Mouse (Mus musculus) forebrain, embryonic 16.5 days (tissue): ENCODE results near the gene Smox. TPM values are rescaled to one million over a fixed set of nuclear protein-coding genes. Genes with fewer than 3 reads are reported as not detected.
A peak's percentile ranks its signal among the peaks of the same experiment; 100 is the strongest.

Experiments used
- ATAC-seq: fragments of 200-750 bp; cut with Nextera tagmentation; 2 replicates; pipeline ENCODE4 v1.8.0; 2017; ENCODE audit warnings: mild to moderate bottlenecking, moderate library complexity
- H3K27ac ChIP-seq: fragments of 300-500 bp; sonication (generic); 2 replicates; pipeline ENCODE4 v1.5.1; 2014; ENCODE audit warnings: low read length, control low read depth
- H3K27me3 ChIP-seq: fragments of 300-500 bp; sonication (generic); replicated peaks from 2 replicates; pipeline ENCODE4 v1.6.1; 2014; ENCODE audit warnings: low read length; ENCODE audit not compliant: control insufficient read depth, insufficient read depth
- H3K36me3 ChIP-seq: fragments of 300-500 bp; sonication (generic); 2 replicates; pipeline ENCODE4 v1.6.1; 2014; ENCODE audit not compliant: control insufficient read depth, insufficient read depth
- H3K4me1 ChIP-seq: fragments of 300-500 bp; sonication (generic); replicated peaks from 2 replicates; pipeline ENCODE4 v1.6.1; 2014; ENCODE audit warnings: low read length; ENCODE audit not compliant: control insufficient read depth, insufficient read depth
- H3K4me2 ChIP-seq: fragments of 300-500 bp; sonication (generic); 2 replicates; pipeline ENCODE4 v1.6.1; 2014; ENCODE audit warnings: mild to moderate bottlenecking, low read length, control low read depth
- H3K4me3 ChIP-seq: fragments of 300-500 bp; sonication (generic); replicated peaks from 2 replicates; pipeline ENCODE4 v1.5.1; 2014; ENCODE audit warnings: mild to moderate bottlenecking, low read length, control low read depth
- H3K9ac ChIP-seq: fragments of 300-500 bp; sonication (generic); replicated peaks from 2 replicates; pipeline ENCODE4 v1.6.1; 2014; ENCODE audit warnings: low read depth, low read length, control low read depth
- H3K9me3 ChIP-seq: fragments of 300-500 bp; sonication (generic); 2 replicates; pipeline ENCODE4 v1.6.1; 2016; ENCODE audit warnings: low read length; ENCODE audit not compliant: control insufficient read depth
- WGBS: fragments of 180-500 bp; shearing (Covaris S2); extraction: QIAGEN DNeasy Blood & Tissue Kit; methylation state at CpG from one replicate; pipeline ENCODE4 v1.1.7; 2014; 5-methylcytosine and 5-hydroxymethylcytosine counted together
- polyA plus RNA-seq: library from polyadenylated mRNA; unstranded; fragments of >200 nt; fragmentation: Nextera tagmentation; extraction: Ambion mirVana; gene quantifications from 2 replicates; pipeline ENCODE4 v1.2.1, GENCODE M21; 2015

Gene Smox
- polyA plus RNA-seq, 1 experiment from 2014 or later = 57.2 TPM

- ATAC-seq = no peak
- 52% methylated on average over 2 of the region's 2 CpGs for WGBS
- H3K4me2 ChIP-seq = no peak overlapping the region
- no peak overlapping the region for H3K27ac ChIP-seq
- no peaks in the 10 kb centered on the region for H3K9me3 ChIP-seq
- H3K27me3 ChIP-seq = peaks cover 36% of the 10 kb centered on the region
- no peak overlapping the region for H3K9ac ChIP-seq
- H3K4me1 ChIP-seq = peaks cover 14% of the 10 kb centered on the region
- no peaks in the 10 kb centered on the region for H3K36me3 ChIP-seq
- no peak overlapping the region for H3K4me3 ChIP-seq
Measured at GRCm38 (mm10) chr2:131550906-131551305, 59.6 kb downstream of the Smox start.

DNA sequence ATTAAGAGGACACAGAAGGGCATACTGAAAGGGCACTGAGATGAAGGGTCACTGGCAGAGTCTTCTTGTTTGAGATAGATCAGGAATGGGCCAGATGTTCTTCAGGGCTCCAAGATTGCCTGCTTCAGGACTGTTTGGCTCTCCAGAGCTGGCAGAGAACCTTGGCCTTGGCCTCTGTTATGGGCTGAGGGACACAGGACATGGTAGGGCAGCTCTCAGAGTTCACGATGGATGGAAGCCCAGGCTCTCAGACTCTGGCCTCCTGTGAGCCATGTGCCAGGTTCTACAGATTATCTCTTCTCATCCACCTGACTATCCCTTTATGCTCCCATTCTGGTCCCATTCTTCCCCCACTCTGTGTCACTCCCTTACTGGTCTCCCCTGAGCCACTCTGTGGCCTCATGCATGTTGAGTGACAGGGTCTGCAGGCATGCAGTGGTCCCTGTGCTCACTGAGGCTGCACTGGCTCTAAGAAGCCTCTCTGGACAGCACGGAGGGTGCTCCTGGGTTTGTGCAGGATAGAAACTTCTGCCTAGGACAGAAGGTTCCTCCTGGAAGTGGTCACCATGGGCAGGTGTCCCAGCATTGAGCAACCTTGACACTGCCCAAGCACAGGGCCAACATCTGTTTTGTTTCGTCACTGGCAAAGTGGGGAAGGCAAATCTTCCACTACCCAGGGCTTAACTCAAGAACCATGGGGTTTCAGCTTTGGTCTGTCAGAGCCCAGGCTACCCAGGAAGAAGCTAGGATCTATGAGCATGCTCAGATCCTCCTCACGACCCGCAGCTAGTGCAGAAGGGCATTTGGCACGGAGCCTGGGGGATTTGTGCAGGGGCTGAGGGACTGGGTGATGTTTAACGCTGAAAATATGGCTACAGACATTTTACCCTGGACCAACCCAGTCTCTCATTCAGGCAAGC, 60.7 kb downstream of the Smox start:
- WGBS = 67% methylated on average over 7 of the region's 7 CpGs
- Histone ChIP-seq H3K4me1 (peaks cover 3% of the 10 kb centered on the region), H3K4me2 (no peak overlapping the region), H3K27ac (no peak overlapping the region), H3K9me3 (no peaks in the 10 kb centered on the region), H3K9ac (no peak overlapping the region), H3K36me3 (no peaks in the 10 kb centered on the region), H3K27me3 (peaks cover 30% of the 10 kb centered on the region), H3K4me3 (no peak overlapping the region)
- no peak for ATAC-seq

DNA sequence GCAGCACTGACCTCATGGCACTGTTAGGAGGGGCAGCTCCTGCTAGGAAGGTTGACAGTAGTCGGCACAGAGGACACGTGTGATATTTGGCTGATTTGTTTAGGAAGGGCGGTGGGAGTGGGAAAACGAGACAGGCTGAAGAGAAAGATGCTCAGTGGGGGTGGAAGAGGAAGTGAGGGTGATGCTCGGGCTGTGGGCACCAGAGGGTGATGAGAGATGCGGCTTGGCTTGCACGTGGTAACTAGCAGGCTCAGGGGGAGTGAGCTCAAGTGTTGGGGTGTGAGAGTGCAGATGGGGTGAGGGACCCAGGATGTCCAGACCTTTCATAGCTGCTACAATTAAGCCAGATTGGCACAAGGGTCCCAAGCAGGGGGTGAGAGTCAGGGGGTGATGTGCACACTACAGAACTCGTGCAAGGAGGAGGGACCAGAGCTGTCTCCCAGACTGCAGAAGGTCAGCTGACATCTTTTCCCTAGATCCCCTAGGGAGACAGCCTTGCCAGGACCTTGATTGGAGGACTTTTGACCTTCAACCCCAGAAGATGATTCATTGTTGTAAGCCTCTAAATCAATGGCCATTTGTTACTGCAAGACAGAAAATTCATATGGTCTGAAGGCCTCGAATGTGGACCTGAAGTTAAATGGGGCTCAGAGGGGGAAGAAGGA, 61.6 kb downstream of the Smox start:
- H3K27ac ChIP-seq = no peak overlapping the region
- no peak overlapping the region for H3K4me2 ChIP-seq
- H3K4me3 ChIP-seq = no peak overlapping the region
- ATAC-seq = no peak
- H3K9ac ChIP-seq = no peak overlapping the region
- no peaks in the 10 kb centered on the region for H3K36me3 ChIP-seq
- H3K9me3 ChIP-seq = no peaks in the 10 kb centered on the region
- peaks cover 3% of the 10 kb centered on the region; the same call in 1 of the 2 replicates for H3K4me1 ChIP-seq
- WGBS = 31% methylated on average over 9 of the region's 9 CpGs
- peaks cover 22% of the 10 kb centered on the region; the same call in 1 of the 2 replicates for H3K27me3 ChIP-seq

DNA sequence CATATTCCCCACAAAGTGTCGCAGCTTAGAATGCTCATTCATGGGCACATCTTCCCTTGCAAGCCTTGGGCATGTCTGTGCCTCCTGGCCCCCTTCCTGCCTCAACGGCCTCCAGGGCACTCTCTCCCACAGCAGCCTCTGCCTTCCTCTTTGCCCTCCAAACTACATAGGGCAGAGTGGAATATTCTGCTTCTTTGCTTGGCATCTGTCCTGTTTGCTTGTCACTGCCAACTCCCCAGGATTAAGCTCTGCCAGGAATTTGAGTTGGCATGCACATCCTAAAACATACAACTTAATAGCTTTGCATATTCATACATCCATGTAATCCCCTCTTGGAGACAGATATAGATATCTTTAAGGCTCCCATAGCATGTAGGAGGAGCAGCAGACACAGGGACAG, 66.6 kb downstream of the Smox start:
- Histone ChIP-seq H3K4me2 (no peak overlapping the region), H3K27ac (no peak overlapping the region), H3K4me1 (peaks cover 21% of the 10 kb centered on the region), H3K27me3 (peaks cover 45% of the 10 kb centered on the region), H3K9me3 (no peaks in the 10 kb centered on the region), H3K36me3 (no peaks in the 10 kb centered on the region), H3K9ac (no peak overlapping the region), H3K4me3 (no peak overlapping the region)
- 59% methylated on average over 2 of the region's 2 CpGs for WGBS
- ATAC-seq = peak; percentile 31; the same call in 1 of the 2 replicates

GRCm38 (mm10) chr2:131560205-131560919, 69.1 kb downstream of the Smox start:
- Histone ChIP-seq H3K4me3 (no peak overlapping the region), H3K27me3 (peaks cover 57% of the 10 kb centered on the region)
- 34% methylated on average over 2 of the region's 2 CpGs for WGBS

DNA sequence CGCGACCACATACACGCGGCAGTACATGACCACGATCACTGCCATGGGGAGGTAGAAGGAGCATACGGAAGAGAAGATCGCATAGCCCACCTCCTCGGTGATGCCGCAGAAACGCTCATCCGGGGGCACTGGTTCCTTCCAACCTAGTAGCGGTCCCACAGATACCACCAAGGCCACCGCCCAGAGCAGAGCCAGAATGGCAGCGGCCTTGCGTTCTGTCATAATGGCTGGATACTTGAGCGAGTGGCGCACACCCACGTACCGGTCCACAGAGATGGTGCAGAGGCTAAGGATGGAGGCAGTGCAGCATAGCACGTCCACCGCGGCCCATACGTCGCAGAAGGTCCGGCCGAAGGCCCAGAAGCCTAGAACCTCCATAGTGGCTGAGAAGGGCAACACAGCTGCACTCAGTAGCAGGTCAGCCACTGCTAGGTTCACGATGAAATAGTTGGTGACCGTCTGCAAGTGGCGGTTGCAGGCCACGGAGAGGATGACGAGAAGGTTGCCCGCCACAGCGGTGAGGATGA, 70.1 kb downstream of the Smox start:
- 5% methylated on average over 33 of the region's 33 CpGs for WGBS
- ATAC-seq = no peak
- H3K27ac ChIP-seq = no peak overlapping the region

More at GRCm38 (mm10) chr2:131560205-131560919, 69.1 kb downstream of the Smox start:
- no peak for ATAC-seq
- no peaks in the 10 kb centered on the region for H3K9me3 ChIP-seq
- H3K36me3 ChIP-seq = no peaks in the 10 kb centered on the region
- no peak overlapping the region for H3K27ac ChIP-seq
- H3K9ac ChIP-seq = no peak overlapping the region
- peaks cover 23% of the 10 kb centered on the region for H3K4me1 ChIP-seq
- H3K4me2 ChIP-seq = no peak overlapping the region

DNA sequence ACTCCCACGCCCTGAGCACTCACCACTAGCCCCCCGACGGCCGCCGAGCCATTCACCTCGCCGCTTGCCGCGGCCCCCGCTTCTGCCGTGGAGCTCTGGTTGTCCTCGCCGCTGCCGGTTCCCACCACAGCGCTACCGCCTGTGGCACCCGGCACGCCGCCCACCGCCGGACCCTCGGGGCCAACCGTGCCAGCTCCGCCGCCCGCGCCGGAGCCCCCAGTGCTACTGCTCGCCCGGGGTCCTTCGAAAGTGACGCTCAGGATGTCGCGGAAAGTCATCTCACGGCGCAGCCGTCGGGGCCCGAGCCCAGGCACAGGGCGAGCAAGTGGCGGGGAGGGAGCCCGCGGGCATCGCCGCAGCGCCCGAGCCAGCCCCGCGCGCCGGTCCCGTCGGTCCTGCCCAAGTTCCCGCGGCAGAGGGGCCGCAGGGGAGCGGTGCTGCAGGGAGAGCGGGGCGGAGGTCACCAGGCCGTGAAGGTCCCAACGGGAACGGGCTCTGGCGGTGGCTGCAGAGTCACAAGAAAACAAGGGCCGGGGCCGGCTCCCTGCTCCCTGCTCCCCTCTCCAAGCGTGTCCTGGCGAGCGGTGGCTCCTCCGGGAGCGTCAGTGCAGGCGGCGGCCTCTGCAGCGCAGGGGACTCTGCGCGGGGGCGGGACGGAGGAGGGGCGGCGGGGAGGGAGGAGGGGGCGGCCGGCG, 70.7 kb downstream of the Smox start, which contains the start of gene Adra1d:
Adra1d (minus strand) TSS at position 393 of the 695 bp plus-strand sequence.
- H3K27ac ChIP-seq = no peak within 1 kb of the TSS

More for the DNA sequence above, 70.1 kb downstream of the Smox start:
- Histone ChIP-seq H3K27me3 (peaks cover 59% of the 10 kb centered on the region), H3K36me3 (no peaks in the 10 kb centered on the region), H3K4me3 (peak overlapping the region; percentile 44; the same call in 1 of the 2 replicates), H3K4me2 (peak overlapping the region; percentile 19), H3K9ac (no peak overlapping the region), H3K4me1 (peaks cover 23% of the 10 kb centered on the region), H3K9me3 (no peaks in the 10 kb centered on the region)

GRCm38 (mm10) chr2:131562586-131563122, 71.4 kb downstream of the Smox start:
- H3K9ac ChIP-seq = peak overlapping the region; percentile 42
- H3K9me3 ChIP-seq = no peaks in the 10 kb centered on the region
- H3K4me2 ChIP-seq = peak overlapping the region; percentile 66
- peaks cover 59% of the 10 kb centered on the region for H3K27me3 ChIP-seq
- peak; percentile 51 for ATAC-seq
- 1% methylated on average over 23 of the region's 30 CpGs for WGBS
- H3K4me1 ChIP-seq = peaks cover 22% of the 10 kb centered on the region
- no peaks in the 10 kb centered on the region for H3K36me3 ChIP-seq
- H3K27ac ChIP-seq = no peak overlapping the region
- peak overlapping the region; percentile 44 for H3K4me3 ChIP-seq

More for the DNA sequence above, 70.7 kb downstream of the Smox start, which contains the start of gene Adra1d:
- H3K4me3 ChIP-seq = peak within 1 kb of the TSS; percentile 44
- peak within 1 kb of the TSS; percentile 42 for H3K9ac ChIP-seq
- H3K36me3 ChIP-seq = no peaks in the 10 kb centered on the region
- no peaks in the 10 kb centered on the region for H3K9me3 ChIP-seq
- WGBS = under 1% methylated on average over 72 of the region's 82 CpGs
- H3K4me2 ChIP-seq = peak within 1 kb of the TSS; percentile 66
- ATAC-seq = peak; percentile 63
- H3K4me1 ChIP-seq = peaks cover 23% of the 10 kb centered on the region
- peaks cover 59% of the 10 kb centered on the region for H3K27me3 ChIP-seq
